Mouse (Mus musculus) cerebellum, postnatal 4 days (tissue): ENCODE measurements around the gene Nrp2.
A peak's percentile ranks its signal among the peaks of the same experiment; 100 is the strongest.

Experiments
- DNase-seq, 2 experiments: peaks; one replicate each; pipeline ENCODE4 v3.0.0; 2022; ENCODE audit warnings: low spot score in 2 of 2, mixed read lengths in 1 of 2

Gene Nrp2

DNA sequence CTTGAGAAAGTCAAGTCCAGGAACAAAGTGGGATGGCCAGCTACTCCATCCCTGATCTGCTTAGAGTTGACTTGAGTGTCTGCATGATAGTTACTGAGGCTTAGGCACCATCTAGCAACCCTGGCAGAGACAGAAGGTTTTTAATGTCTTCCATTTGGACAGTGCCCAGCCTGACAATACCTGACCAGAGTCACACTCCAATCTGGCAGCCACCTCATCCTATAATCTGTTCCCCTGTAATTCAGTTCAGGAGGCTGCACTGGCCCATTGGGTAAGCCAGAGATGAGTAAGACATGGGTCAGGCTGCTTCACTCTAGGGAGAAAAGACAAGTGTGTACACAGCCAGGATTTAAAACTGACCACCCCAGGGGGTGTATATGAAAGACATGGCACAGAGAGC lies 79.5 kb downstream of the Nrp2 start:
- no peak for DNase-seq

DNA sequence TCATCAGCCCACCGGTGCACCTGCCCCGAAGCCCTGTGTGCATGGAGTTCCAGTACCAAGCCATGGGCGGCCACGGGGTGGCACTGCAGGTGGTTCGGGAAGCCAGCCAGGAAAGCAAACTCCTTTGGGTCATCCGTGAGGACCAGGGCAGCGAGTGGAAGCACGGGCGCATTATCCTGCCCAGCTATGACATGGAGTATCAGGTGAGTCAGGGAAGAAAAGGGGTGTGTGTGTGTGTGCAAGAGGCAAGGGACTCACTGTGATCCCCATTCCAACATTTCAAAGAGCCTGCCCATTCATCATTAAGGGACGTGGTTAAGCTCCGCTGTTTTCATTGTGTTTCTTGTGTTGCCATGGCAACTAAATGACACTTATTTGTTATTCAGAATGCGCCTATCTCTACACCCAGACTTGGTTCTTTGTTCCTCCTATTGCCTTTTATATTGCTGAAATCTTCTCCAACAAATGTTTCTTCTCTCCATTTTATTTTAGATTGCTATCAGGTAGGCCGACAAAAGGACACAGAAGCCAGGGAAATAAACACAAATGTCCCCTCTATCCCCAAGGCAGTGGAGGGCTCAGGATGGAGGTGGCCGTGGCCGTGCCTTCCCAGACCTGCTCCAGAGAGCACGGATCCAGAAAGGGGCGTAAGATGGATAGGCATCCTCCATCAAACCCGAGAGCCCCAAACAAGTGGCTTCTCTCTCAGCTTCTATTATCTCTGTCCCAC lies 80.4 kb downstream of the Nrp2 start:
- peak in 1 of 2 experiments; percentile 31 for DNase-seq

DNA sequence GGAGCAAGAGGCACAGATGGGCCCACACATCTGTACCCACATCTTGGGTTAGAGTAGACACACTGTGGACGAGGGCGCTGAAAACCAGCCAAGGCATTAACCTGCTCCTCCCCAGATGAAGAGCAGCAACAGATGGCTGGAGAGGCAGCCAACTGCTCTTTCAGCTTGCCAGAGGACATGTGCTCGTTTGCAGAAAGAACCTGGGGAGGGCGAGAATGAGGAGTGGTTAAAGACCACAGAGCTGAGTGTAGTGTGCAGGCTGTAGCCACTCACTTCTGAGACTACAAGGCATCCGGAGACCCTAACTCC lies 81.0 kb downstream of the Nrp2 start:
- DNase-seq, result peak in 1 of 2 experiments; percentile 74

DNA sequence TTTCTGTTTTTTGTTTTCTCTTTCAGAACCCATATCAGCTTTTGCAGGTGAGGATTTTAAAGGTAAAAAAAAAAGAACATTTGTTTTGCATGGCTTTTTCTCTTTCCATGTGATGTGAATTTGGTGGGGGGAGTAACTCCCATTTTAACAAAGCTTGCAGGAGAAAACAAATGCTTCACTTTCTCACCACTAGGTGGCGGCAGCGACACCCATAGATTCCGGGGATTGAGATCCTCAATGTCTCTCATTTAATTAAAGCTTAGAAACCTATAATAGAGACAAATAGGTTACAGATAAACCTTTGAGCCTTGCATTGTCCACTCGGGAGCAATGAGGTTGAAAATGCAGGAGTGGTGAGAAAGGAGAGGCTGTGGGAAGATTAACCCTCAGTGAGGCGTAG lies 83.2 kb downstream of the Nrp2 start:
- peak; percentile 49 to 70 for DNase-seq

DNA sequence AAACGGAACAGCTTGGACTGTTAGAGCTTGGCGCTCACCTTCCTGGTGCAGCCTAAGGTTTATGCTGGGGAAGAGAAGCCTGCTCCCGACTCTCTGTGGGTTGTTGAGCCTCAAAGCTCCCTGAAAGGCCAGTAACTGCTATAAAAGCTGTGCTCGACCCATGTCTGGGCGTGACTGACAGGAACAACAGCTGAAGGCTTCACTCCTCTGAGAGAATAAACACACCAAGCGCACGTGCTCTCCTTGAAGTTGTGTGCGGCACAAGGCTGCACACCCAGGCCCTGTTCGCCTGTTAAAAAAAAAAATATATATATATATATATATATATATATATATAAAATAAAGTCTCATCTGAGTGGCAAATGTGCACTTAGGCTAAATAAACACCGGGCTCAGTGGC lies 84.5 kb downstream of the Nrp2 start:
- DNase-seq, result no peak

DNA sequence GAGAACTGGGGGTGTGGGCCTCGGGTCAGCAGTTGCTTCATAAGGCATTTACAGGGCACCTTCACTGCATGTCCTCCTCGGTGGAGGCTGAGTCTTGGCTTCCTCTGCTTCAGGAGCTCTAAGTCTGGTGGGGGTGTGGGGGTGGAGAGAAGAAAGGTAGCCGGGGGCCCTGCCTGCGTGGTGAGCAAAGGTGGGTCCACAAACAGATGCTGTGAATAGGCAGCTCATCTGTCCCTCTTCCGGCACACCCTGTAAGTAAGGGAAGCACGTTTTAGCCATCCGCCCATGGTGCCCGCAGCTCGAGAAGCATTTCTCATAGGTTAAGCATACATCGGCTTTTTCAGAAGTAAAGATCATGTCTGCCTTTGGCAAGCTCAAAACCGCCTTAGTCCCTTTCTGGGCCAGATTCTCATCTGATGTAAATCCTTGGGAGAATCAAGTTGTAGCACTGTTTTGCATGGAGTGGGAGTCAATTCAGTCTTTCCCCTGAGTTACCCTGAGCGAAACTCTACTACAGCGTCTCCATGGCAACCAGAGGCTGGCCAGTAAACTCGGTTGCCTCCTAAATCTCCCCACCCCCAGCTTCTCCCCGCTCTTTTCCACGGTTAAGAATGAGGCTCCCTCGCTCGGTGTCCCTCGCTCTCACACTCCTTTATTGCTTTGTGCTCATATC lies 91.3 kb downstream of the Nrp2 start:
- DNase-seq, result peak in 1 of 2 experiments; percentile 39

DNA sequence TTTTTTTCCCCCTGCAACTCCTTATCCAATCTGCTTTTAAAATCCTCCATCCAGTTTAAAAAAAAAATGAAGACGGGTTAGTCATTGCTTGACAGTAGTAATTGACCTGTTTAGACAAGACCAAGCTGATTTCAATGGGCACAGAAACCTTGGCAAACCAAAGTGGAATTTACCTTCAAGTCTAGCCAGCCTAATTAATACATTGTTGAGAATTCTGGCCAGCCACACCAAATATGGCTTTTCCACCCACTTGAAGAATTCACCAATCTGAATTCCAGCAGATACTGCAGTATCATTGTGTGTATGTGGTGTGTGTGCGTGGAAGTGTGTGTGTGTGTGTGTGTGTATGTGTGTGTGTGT lies 91.8 kb downstream of the Nrp2 start:
- no peak for DNase-seq

DNA sequence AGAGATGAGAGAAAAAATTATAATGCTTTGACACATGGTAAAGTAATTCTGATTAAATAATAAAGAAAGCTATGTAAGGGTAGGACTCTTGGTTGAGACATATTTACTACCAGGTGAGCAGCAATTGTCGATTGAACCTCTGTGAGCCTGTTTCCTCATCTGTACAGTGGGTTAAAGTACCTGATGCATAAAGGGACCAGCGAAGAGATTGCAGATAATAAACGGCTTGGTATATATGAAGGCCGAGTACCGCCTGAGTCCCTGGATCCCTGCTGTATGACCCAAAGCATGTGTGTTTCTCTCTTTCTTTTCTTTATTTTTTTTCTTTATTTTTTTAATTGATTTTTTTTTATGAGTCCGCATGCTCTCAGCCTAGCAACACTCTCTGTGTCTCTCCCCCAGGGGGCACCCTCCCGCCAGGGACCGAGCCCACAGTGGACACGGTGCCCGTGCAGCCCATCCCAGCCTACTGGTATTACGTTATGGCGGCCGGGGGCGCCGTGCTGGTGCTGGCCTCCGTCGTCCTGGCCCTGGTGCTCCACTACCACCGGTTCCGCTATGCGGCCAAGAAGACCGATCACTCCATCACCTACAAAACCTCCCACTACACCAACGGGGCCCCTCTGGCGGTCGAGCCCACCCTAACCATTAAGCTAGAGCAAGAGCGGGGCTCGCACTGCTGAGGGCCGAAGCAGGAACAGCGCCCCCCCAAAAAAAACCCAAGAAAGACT lies 92.4 kb downstream of the Nrp2 start:
- DNase-seq, result peak; percentile 40 to 56

DNA sequence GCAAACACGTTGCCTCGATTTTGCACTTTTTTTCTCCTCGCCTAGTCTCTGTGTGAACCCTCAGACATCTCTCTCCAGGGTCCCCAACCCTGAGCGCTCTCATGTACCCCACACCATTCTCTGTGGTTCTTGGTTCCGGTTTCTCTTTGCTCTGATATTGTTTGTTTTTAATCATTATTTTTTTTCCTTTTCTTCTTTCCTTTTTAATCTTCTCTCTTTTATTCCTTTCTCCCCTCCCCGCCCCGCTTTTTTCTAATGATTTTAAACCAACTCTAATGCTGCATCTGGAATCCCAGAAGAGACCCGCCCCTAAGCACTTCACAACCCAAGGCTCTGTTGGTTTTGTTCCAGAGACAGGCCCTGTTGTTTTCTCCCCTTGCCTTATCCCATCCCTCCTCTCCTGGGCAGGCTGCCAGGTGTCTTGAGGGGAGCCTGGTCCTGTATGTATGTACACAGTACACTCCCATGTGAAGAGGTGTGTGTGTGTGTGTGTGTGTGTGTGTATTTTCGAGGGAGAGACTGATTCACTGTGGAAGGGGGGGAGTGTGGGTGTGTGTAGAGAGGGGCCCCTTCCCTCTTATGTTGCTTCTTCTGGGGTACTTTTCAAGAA lies 93.1 kb downstream of the Nrp2 start:
- peak in 1 of 2 experiments; percentile 30 for DNase-seq

DNA sequence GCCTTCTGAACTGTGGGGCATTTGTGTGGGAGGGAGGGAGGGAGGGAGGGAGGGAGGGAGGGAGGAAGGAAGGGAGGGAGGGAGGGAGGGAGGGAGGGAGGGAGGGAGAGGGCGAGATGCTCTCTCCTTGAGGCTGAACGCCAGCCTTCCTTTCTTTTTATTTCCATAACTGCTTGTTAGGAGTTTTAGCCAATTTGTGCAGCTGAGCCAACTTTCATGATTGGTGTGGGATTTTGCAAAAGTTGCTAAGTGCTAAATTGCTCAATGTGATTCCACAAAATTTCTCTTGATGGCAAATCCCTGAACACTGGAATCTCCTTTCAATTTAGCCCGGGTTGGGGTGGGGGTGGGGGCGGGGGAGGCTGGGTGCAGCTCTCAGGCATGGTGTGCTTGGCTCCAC lies 96.3 kb downstream of the Nrp2 start:
- no peak for DNase-seq

DNA sequence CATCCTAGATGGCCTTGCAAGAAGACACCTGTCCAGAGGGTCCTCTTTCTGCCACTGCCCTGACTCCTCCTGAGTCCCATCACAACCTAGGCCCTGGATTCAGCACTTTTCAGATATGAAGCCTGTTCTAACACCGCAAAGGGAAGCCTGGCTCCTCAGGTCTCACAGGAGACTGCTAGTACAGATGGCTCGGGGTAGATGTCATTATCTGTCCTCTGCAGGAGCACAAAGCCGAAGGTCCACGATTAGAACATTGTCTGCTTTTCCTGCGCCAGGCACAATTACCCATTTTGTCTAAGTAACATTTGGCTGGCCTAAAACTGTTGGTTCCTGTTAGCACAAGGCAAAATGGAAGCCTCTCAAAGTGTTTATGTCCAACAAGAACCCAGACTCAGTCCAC lies 97.3 kb downstream of the Nrp2 start:
- DNase-seq, result no peak

DNA sequence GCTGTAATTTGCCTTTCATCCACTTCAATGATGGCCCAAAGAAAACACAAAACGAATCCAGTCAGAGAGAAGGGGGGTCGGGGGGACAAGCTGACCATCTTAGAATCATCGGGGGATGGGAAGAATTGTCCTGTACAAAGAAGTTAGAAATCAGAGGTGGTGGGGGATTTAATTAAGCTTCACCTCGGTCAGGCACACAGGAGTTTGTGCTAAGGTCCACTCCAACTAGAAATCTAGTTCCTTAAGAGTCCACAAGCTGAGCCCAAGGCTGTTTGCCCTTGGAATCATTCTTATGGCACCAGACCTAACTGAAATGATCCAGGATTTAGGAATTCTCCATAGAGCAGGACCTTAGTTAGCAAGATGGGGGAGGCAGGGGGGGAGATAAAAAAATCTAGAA lies 98.3 kb downstream of the Nrp2 start:
- DNase-seq, result no peak

DNA sequence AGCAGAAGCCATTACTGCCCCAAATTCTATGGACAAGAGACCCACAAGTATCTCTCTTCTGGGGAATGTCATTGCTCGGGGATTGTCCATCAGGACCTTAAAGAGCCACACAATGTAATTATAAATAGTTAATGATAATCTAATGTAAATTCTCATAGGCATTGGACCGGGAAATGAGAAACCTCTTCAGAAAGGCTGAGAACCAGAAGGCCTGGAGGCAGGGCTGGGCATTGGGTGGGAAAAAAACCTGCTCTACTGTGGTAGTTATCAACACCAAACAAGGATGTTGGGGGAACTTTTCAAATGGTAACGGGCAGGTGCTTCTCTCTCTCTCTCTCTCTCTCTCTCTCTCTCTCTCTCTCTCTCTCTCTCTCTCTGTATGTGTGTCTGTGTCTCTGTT lies 98.8 kb downstream of the Nrp2 start:
- no peak for DNase-seq

DNA sequence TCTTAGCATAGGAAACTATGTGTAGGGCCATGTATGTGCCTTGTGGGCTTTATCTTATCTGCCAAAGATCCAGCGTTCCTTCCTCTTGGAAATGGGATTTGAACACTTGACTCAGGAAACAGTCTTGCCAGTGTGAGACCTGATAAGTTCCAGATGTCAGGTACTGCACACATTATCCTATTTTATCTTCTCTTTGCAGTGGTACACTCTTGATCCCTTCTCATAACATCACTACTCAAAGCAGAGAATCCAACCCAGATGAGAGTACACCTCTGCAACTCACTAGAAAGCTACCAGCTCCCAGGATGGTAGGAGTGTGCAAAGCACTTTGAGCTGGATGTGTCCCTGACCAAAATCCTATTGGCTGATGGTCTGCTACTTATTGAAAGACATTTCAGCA lies 100.5 kb downstream of the Nrp2 start:
- DNase-seq, result no peak

DNA sequence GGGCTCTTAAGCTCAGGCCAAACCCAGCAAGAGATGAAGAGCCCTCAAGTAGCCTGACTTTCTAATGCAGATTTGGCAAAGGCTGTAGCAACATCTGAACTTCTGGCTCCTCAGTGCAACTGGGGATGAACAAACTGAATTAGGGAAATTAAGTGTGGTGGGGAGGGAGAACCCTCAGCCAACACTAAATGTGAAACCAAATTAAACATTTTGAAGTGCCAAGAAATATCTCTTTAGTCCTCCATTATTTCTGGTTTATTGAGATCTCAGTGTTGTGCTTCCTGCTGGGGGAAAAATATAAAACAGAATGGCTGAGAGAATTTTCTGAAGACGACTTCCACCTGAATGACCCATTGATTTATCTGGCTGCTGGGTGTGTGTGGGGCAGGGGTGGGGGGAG lies 102.9 kb downstream of the Nrp2 start:
- DNase-seq, result no peak

DNA sequence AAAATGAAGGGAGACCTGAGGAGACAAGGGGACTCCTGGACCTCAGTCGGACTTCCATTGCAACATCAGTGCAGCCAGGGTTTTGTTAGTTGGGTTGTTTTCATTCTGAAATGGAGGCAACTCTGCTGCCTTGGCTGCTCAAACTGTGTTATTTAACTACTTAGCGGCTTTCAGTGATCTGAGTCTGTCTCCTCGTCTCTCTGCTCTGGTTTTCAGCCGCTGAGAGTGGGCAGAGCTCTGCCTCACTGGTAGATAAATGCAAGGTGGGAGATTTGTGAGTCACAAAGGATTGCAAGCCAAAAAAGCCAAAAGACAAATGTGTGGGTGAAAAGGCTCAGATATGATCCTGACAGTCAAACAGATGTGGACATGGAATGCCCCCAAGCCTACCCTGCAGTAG lies 105.3 kb downstream of the Nrp2 start:
- no peak for DNase-seq

DNA sequence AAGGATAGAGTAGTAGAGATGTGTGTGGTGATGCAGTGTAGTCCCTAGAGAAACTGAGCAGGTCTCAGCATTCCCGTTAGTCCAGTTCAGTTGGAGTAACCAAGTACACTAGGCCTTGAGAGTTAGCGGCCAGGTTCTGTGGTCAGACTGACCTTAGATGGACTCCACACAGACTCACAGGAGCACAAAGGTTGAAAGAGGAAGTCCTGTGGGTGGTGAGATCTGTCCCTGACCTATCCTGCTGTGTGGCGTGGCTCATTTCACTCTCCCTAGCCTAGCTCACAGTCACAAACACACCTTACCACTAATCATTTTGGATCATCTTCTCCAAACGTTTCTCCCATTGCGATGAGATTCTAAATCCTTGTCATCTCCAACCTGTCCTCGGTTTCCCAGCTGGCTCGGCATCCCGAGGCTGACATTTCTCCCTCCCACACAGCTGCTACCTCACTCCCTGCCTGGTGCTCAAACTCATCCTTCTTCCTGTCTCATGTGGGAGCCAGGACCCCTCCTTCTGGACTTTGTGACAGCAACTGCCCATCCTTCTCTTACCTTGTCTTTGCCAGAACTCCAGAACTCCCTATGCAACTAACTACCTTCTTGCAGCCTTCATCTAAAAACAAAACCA lies 106.6 kb downstream of the Nrp2 start:
- DNase-seq, result no peak

DNA sequence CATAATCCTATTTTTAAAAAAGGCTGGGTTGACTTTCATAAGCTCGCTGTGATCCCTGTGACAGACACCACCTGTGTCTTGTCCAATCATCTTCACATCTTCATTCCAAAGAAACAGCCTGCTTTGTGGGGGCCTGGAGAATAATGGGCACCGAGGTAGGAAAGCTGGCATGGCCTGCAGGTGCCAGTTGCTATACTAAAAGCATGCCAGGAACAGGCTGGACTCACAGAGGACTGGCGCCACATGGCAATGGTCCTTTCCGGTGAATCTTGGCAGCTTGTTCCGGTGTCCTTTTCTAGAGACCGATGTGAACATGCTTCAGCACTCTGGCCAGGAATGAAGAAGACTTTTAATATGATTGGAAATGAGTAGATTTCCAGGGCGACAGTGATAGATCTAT lies 108.1 kb downstream of the Nrp2 start:
- DNase-seq, result peak in 1 of 2 experiments; percentile 57

DNA sequence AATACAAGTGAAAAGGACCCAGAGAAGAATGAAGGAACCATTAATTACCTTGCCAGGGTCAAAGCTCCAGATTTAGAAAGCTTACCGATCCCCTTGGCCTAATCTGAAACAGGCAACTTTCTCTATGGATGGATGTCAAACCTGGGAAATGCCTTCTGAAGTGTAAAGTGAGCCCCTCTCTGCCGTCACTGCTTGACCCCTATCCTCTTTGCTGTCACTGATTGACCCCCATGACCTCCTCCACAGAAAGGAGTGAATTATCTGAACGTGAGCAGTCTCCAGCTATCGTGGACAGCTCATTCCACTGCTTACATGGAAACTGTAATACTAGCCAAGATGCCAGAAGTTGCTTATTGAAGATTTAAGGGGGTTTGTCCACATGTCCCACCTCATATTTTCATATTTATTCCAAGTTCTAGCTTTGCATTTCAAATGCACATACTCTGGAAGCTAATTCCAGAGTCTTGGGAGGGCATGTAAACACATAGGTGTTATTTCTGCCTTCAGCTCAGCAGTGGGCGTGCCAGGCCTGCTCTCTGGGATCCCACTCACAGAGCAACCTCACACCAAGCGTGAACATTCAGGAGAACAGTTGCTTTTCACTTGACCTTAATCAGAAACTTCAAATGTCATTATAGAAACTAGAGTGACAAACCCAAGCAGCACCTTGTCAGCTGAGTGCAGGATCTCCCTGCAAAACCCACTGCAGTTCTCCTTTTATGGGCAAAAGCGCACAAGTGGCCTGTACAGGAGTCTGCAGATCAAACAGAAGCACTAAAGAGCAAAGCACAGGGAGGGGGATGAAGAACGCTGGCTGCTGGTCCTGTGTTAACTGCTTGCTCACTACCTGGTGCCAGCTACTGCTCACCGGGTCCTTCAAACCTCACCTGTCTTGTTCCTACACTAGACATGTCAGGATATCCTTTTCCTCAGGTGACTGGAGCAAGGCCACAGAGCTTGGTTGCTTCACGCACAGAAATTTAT lies 109.9 kb downstream of the Nrp2 start:
- DNase-seq, result no peak

DNA sequence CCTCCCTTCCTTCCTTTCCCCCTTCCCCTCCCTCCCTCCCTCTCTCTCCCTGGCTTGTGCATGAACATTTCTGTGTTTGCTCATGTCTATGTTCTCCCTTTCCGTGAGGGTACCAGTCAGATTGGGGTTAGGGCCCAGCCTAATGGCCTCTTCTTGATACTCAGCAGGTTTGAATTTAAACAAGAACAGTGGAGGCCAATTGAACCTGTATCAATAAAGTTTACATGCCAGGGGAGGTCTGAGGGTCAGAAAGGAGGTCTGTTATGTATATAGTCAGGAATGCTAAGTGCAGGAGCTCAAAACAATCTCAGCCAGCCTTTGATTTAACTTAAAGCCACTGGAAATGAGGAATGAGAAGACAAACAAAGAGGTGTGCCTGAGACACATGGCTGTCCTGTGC lies 110.9 kb downstream of the Nrp2 start:
- DNase-seq, result no peak

DNA sequence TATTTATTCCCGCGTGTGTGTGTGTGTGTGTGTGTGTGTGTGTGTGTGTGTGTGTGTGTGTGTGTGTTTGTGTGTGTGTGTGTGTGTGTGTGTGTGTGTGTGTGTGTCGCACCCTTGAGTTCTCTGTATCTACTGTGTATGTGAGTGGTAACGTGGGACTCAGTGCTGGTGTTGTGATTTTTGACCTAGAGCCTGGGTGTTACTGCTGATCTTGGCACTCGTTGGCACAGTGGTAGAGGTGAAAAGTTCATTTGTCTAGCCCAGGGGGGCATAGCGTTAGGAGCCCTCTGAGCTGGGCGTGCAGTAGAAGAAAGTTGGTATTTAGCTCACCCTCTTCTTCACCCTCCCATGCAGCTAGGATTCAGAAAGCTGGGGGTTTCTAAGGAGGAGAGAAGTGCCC lies 114.5 kb downstream of the Nrp2 start:
- DNase-seq, result no peak
